Mouse (Mus musculus) cerebellum, adult 18-20 months (tissue): ENCODE data around the gene Serping1.
"Not testable (repeated sequence)": the region's sequence is repeated elsewhere in the genome, so short reads cannot be mapped to it uniquely, and the experiment has no call there.

ENCODE experiments used
- DNase-seq, 2 experiments: peaks; one replicate each; pipeline ENCODE4 v3.0.0; 2021

The Serping1 gene

DNA sequence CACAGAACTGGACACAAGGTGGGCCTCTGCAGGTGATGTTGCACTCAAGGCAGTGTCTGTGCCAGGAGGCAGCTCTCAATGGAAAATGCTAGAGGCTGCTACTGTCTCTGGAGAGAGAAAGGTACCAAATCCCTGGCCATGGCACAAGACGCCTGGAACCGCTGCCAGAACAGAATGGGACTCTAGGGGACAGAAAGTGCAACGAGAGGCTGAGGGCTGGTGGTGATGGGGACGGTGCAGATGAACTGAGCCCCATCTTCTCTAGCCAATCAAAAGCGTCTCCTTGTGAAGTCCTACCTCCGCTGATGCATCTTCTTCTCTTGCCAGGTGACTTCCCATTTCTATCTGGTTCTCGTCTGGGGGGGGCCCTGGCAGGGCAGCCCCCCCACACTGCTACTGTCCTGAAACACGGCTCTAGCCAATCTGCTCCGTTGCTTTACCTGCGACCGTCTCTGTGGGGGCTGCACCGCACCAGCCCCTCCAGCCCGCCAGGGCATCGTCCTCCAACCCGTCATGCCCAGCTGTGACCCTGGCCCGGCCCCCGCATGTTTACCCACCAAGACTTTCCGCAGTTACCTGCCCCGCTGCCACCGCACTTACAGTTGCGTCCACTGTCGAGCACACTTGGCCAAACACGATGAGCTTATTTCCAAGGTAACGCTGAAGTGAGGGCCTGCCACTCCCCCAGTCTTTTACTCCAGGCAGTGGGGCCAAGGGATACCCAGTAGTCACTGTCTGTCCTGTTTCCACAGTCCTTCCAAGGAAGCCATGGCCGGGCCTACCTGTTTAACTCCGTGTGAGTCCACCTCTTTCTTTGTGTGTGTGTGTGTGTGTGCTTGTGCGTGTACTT, 38.7 kb downstream of the Serping1 start:
- peak; percentile 45 to 55 for DNase-seq

DNA sequence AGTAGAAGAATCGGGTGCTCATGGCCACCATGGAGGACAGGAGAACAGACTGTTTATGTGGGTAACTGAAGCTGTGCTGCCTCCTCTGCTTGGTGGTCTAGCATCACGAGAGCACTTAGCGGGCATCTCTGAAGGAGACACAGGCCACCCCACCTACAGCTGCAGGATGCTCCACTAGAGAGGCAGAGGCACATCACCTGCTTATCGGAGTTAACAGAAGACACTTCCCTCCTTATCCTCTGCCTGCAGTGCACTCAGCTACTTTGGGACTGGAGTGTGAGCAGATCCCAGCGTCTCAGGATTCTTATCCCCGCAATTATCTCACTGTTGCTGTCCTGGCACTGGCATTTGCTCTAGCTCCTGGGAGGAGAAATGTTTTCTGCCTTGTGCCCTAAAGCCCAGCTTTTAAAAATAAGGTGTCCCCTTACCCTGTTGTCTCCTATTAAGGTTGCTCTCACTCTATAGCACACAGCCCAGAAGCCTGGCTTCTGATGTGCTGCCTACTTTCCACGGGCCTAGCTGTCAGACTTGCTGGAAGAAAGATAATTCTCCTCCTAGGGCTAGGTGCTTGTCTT, 39.8 kb downstream of the Serping1 start:
- DNase-seq: peak in 1 of 2 experiments; percentile 31

DNA sequence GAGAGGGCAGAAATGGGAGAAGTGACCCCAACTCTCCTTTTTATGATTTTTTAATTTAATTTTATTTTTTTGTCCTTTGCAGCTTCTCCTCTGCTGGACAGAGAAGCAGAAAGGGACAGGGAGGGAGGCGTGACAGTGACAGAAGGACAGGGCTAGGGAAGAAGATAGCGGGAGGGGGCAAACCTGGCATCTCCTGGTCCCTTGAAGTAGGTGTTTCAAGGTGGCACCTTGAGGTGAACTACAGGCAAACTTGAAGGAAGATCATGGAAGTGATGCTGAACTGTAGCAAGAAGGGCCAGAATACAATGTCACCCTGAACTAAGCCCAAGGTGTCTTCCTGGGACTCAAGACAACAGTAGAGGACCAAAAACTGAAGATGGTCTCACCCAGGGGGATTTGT, 40.3 kb downstream of the Serping1 start:
- DNase-seq: peak in 1 of 2 experiments; percentile 51

DNA sequence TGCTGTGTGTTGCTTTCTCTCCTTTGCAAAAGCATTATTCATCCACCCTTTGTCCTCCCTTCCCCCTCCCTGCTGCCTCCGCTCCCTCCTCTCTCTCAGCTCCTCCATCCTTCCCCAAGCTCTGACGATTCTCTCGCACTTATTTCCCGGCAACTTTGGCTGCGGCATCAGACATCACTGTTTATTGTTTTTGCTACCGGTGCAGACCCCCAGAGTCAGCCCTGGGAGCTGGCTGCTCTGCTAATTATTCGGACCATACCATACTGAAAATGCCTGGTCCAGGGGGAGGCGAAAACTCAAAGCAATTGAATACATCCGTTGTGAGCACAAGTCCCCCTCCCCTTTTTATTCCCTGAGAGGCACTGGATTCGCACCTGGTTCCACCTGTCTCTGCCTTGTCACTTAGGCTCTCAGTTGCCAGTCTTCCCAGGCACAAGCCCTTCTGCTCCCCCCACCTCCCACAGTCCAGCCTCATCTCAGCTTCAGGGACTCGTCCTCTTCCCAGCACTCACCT, 40.8 kb downstream of the Serping1 start:
- DNase-seq: peak; percentile 64 to 65

DNA sequence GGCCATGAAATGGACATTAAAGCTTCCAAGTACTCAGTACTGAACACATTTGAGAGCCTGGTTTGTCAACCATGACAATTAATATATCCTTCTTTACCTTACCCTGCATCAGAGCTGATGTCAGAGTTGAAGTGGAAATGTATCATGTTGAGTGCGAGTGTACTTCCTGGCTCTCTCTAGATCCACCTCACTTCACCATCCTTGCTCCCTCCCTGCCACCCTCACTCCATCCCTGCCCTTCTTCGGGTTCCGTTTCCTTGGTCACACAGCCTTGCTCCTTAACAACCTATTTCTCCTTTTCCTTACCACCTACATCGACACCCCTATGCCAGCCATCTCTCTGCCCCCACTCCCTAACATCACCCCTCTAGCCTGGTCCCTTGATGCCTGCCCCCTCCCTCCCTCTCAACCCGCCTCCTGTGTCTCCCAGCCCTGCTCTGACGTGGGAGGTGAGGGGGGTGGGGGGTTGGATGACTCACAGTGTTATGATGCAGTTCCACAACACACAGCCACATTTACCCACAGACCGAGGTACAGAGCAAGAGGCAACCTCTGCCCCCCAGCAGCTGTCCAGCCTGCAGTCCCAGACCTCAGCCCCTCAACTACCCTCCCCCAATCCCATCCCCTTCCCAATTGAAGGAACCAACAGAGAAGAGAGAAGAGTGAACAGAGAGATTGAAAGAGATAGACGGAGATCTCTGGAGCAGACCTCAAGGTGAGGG, 41.5 kb downstream of the Serping1 start, which contains the start of gene Ypel4:
Gene Ypel4 (plus strand): TSS at position 480 of the 722 bp plus-strand sequence.
- DNase-seq: peak; percentile 84 to 94

DNA sequence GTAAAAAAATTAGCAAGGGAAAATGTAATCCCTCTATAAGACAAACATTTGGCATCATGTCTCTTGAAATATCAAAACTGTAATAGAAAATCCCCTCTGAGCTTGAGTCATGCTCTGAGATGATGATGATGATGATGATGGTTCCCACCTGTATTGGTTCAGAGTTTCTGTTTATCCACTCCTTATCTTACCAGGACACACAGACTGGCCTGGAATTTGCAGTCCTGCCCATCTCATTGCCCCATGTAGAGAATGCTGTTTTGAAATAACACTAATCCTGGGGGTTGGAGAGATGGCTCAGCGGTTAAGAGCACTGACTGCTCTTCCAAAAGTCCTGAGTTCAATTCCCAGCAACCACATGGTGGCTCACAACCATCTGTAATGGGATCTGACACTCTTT, 42.9 kb downstream of the Serping1 start:
- no peak for DNase-seq

DNA sequence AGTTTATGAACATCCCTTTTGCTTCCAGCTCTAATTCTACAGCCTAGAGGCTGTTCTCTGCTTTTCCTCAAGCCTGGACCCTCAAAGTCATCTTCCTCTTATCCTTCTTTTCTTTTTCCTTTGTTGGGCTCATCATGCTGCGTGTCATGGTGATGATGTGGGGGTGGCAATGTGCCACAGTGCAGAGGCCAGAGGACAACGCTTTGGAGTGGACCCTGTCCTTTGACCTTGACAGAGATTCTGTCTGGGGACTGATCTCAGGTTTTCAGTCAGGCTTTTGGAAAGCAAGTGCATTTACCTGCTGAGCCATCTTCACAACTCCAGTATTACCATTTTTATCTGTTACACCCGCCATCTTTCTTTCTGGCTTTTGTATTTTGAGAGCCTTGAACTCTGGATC, 44.0 kb downstream of the Serping1 start:
- no peak for DNase-seq

DNA sequence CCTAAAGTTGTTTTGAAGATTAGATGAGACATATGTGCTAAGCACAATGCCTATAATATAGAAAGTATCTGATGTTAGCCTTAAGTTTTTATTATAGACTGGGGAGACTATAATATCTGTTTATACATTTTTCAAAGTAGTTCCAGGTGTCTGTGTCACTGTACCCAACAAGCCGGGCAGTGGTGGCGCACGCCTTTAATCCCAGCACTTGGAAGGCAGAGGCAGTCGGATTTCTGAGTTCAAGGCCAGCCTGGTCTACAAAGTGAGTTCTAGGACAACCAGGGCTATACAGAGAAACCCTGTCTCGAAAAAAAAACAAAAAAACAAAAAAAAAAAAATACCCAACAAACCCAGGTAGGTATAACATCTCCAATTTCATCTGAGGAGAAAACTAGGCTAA, 47.1 kb downstream of the Serping1 start:
- not testable (repeated sequence) for DNase-seq

DNA sequence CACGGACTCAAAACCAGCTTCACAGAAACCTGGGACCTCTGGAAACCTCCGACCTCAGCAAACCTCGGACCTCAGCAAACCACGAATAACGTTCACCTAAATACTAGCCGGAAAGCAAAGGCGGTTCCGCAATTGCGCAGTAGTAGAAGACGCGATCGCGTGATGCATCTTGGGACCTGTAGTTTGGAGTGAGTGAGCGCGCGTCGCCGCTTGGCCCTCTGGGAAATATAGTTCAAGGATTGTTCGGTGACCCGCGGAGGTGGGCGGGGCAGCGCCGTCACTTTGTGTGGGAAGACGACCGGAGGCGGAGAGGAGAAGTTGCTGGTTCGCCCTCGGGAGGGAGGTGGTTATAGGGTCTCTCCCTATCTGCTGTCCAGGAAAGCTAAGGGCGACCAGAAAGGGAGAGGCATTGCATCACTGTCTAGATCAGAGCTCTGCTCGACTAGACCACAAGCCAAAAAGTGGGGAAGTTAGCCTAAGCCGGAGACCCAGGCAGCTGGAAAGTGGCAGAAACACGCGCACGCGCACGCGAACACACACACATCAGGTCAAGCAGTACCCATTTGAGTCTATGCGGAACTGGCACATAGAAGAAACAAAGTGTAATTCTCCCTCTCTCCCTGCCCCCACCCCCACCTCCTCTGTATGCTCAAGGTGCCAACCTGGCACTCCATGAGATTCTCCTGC, 47.9 kb downstream of the Serping1 start, which contains the start of gene Clp1:
Gene Clp1 (minus strand): TSS at position 179 of the 687 bp plus-strand sequence.
- peak; percentile 96 to 97 for DNase-seq

DNA sequence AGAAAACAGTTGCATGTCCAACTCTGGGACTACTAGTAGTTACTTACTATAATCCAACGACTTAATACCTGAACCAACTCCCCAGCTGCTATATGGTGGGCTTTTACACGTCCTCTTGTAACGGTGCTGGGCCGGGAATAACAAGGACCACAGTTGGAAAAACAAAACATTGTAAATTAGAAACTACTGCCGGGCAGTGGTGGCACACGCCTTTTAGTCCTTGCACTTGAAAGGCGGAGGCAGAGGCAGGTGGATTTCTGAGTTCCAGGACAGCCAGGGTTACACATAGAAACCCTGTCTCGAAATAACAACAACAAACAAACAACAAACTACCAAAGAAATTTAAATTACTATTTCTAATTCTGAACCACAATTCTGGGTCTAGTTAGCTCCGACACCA, 48.5 kb downstream of the Serping1 start:
- DNase-seq: peak in 1 of 2 experiments; percentile 17

DNA sequence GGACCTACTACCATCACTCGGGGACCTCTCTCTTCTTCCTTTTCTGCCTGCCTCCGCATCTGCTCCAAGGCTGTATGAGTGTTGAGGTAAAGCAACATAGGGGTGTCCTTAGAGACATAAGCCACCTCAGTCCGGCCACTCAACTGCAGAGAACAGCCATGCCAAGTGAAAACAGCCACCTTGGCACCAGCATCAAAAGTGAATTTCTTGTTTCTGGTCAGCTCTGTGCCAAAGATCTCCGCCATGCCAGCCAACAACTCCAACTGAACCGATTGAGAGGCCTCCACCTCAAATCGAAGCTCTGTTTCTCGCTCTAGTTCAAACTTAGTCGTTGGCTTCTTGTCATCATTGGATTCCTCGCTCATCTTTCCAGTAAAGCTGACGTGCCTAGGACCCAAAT, 49.5 kb downstream of the Serping1 start:
- no peak for DNase-seq

DNA sequence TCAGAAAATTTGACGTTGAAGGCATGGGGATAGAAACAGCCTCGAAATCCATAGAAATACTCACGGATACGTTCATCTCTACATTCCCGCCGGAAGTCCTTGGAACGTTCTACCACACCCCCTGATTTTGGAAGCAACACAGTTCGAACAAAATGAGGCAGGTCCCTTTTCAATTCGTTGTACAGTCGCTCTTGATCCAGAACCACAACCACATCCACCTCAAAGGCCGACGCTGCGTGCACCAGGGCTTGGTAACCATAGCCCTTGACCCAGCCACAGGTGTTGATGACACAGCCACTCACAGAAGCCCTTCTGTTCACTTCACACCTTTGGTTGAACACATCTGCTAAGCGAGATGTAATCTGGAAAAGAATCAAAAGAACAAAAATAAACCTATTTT, 51.4 kb downstream of the Serping1 start:
- DNase-seq: no peak

DNA sequence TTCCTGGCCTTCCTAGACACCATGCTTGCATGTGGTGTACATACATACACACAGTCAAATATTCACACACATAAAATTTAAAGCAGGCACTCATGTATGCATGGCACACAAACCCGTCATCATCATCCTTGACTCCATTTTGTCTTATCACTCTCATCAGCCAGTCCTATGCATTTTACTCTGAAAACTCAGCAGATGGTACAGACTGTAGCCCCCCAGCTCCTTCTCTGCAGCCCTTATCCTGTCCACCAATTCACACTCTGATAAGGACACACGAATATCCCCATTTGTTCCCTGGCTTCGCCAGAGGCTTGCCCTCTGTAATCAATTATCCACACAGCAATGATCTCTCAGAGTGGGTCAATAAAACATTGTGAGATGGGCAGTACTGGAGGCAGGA, 54.1 kb downstream of the Serping1 start:
- DNase-seq: no peak

DNA sequence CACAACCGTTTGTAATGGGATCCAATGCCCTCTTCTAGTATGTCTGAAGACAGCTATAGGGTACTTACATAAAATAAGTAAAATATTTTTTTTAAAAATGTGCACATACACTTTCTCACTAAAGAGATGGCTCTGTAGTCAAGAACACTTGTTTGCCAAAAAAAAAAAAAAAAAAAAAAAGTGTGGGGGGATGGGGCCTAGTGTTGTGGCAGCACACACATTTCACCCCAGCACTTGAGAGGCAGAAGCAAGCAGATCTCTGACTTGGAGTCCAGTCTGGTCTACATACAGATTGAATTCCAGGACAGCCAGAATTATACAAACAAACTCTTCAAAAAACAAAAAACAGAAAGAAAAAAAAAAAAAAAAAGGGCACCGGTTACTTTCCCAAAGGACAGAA, 54.5 kb downstream of the Serping1 start:
- no peak for DNase-seq

DNA sequence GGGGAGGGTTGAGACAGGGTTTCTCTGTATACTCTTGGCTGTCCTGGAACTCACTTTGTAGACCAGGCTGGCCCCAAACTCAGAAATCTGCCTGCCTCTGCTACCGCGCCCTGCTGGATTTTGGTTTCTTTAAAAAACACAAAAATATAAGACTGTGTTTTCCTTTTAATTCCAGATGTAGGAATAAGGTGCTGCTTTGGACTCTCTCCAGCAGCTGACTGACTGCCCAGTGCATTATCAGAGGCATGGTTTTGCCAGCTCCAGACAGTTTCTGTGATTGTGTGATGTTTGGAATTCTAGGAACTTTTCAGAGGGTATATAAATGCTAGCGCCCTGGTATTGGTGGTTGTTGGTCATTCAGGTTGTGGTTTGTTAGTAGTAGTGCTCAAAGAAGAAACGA, 57.9 kb downstream of the Serping1 start:
- no peak for DNase-seq

DNA sequence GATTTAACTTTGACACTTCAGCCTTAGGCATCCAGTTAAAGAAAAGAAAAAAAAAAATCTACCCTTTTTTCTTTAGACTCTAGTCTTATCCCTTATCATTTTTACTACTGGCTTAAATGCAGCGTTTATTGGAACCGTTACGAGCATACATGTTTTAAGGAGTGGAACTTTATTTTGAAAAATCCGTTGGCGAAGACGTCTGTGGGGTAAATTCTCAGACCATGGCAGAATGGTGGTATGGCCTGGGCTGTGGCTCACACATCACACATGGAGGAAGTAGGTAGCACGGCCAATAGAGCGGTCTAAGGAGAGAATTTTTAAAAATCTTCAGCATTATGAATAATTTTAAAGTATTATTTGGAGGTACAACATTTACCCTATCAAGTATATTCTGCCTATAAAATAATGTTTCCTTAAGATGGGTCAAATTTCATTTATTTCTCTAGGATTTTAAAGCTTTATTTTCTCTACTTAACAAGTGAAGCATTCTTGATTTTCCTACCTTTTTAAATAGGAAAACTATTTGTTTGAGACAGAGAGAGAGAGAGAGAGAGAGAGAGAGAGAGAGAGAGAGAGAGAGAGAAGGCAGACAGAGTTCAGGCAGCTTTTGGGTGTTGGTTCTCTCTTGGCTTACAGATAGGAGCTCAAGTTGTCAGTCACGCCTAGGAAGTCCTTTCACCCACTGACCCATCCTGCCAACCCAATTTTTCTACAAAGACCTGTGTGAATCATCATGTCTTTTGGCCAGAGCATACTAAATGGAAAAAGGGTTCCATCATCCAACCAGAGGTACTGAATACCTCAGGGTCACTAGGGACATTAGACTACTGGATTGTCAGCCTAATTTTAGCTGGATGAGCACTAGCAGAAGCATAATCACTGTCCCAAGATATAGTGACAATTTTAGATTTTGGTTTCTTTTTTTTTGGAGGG, 58.6 kb downstream of the Serping1 start:
- DNase-seq: peak in 1 of 2 experiments; percentile 34

DNA sequence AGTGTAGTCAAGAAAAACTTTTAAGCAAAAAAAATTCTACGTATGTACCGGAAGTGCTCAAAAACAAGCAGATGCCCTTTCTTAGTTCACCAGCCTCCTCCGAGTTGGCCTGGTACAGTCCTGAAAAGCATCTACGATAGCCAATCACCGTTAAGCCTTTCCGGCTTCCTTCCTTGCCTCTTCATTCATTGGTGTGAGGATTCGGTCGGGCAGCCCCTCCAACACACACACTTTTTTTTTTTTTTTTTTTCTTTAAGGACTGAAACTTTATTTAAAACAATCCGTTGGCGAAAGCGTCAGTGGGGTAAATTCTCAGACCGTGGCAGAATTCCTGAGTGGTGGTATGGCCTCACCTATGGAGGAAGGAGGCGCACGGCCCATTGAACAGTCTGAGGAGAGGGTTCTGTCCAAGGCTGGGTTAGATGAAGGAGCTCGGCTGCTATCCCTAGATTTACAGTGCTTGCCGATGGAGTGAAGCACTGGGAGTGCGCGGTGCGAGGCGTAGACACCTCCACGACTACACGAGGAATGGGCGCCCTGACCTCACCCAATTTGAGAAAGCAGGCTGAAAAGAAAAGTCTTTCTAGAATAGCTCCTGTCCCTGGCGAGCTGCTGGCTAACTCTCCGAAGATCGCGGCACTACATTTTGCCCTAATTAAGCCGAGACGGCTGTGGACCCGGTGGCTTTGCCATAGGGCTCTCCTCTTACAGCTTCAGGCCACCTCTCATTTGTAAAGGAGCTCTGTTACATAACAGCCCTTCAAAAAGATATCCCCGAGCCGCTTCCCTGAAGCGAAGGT, 59.5 kb downstream of the Serping1 start:
- peak; percentile 76 to 91 for DNase-seq
